Comparison of ENCODE assay signal across 20 mouse cellular contexts in the genomic region with DNA sequence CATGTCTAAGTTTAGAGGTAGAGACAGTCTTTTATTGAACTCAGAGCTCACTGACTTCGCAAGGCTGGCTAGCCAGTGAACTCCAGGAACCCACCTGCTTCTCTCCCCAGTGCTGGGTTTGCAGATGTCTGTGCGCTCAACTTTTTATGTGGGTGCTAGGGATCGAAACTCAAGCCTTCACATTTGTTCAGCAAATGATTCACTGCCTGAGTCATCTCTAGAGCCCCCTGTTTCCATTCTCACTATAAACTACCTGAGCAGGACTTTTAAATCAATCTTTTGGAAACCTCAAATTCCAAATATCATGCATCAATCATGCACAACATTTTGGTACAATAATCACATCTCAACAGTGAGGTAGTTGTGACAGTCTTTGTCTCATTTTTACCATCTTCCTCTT. TPM values are rescaled to one million over a fixed set of nuclear protein-coding genes. Genes with fewer than 3 reads are reported as not detected.
"Had no signal": no experiment of that assay in that cellular context is flagged by ENCODE, and none has a peak within 500 bp of the region (broad histone marks: within the 10 kb centered on the region; RNA-seq: fewer than 3 reads in every experiment).

No protein-coding gene starts in this region.

- H3K9me3 ChIP-seq: limb, embryonic 12.5 days; limb, embryonic 15.5 days; midbrain, embryonic 12.5 days; midbrain, embryonic 15.5 days; neural tube, embryonic 13.5 days; stomach, embryonic 15.5 days had no signal

- H3K9ac ChIP-seq: limb, embryonic 12.5 days; limb, embryonic 15.5 days; liver, embryonic 14.5 days; liver, postnatal 0 days; lung, embryonic 14.5 days; midbrain, embryonic 12.5 days; midbrain, embryonic 15.5 days; neural tube, embryonic 13.5 days; stomach, embryonic 15.5 days had no signal

- H3K36me3 ChIP-seq: limb, embryonic 12.5 days; limb, embryonic 15.5 days; midbrain, embryonic 12.5 days; midbrain, embryonic 15.5 days; neural tube, embryonic 13.5 days; stomach, embryonic 15.5 days had no signal

- H3K4me2 ChIP-seq: limb, embryonic 12.5 days; limb, embryonic 15.5 days; liver, embryonic 11.5 days; lung, embryonic 14.5 days; midbrain, embryonic 12.5 days; midbrain, embryonic 15.5 days; neural tube, embryonic 13.5 days; stomach, embryonic 15.5 days had no signal

- ATAC-seq: liver, postnatal 0 days; lung, postnatal 0 days; midbrain, embryonic 15.5 days had no signal

- H3K4me3 ChIP-seq: limb, embryonic 12.5 days; limb, embryonic 15.5 days; midbrain, embryonic 12.5 days; midbrain, embryonic 15.5 days; neural tube, embryonic 13.5 days; stomach, embryonic 15.5 days had no signal

- DNase-seq: kidney, postnatal 14 days; kidney, postnatal 4 days; left cerebral cortex, postnatal 4 days; liver, postnatal 0 days; lung, embryonic 14.5 days; retina, postnatal 1 day; right cerebral cortex, postnatal 25 days; spleen, adult 18-20 months; thymus, postnatal 25 days had no signal

- H3K4me1 ChIP-seq: midbrain, embryonic 15.5 days had no signal

- H3K27ac ChIP-seq: limb, embryonic 12.5 days; limb, embryonic 15.5 days; liver, embryonic 14.5 days; macrophage; midbrain, embryonic 12.5 days; midbrain, embryonic 15.5 days; neural tube, embryonic 13.5 days; stomach, embryonic 15.5 days had no signal

- H3K27me3 ChIP-seq: limb, embryonic 15.5 days; neural tube, embryonic 13.5 days; stomach, embryonic 15.5 days had no signal

RNA-seq across cellular contexts. Expression of a gene that starts 8.6 kb away (rescaled TPM):
- total RNA-seq: megakaryocyte, adult 5-6 weeks had no signal
